Mouse (Mus musculus): ENCODE results near the gene Cyth1. TPM values are rescaled to one million over a fixed set of nuclear protein-coding genes. Genes with fewer than 3 reads are reported as not detected.

Cyth1 gene
- polyA plus RNA-seq, 1 experiment from 2014 or later: 16.4 TPM

- Histone ChIP-seq H3K4me2 (peak overlapping the region; percentile 74), H3K9ac (peak overlapping the region; percentile 48), H3K9me3 (replicated peaks) (no peaks in the 10 kb centered on the region), H3K4me1 (peaks cover 72% of the 10 kb centered on the region), H3K36me3 (no peaks in the 10 kb centered on the region), H3K27me3 (no peaks in the 10 kb centered on the region), H3K4me3 (replicated peaks) (peak overlapping the region; percentile 46), H3K27ac (peak overlapping the region; percentile 86)
- peak; percentile 72 for ATAC-seq (replicated peaks; ENCODE audit: low FRiP score)
- WGBS: 5% methylated on average over 19 of the region's 19 CpGs
Observed at GRCm38 (mm10) chr11:118202410-118203233, 45.8 kb downstream of the Cyth1 start.

- Histone ChIP-seq H3K27me3 (no peaks in the 10 kb centered on the region), H3K9ac (peak overlapping the region; percentile 48), H3K9me3 (replicated peaks) (no peaks in the 10 kb centered on the region), H3K36me3 (no peaks in the 10 kb centered on the region), H3K4me2 (peak overlapping the region; percentile 74), H3K27ac (peak overlapping the region; percentile 86), H3K4me1 (peaks cover 72% of the 10 kb centered on the region), H3K4me3 (replicated peaks) (peak overlapping the region; percentile 46)
- peak; percentile 31 for ATAC-seq (replicated peaks; ENCODE audit: low FRiP score)
- WGBS: 10% methylated on average over 9 of the region's 9 CpGs
Observed at GRCm38 (mm10) chr11:118201833-118202409, 46.5 kb downstream of the Cyth1 start.

GRCm38 (mm10) chr11:118200834-118201830 lies 47.3 kb downstream of the Cyth1 start:
- peaks cover 80% of the 10 kb centered on the region for H3K4me1 ChIP-seq
- ATAC-seq (replicated peaks; ENCODE audit: low FRiP score): no peak
- H3K4me2 ChIP-seq: peak overlapping the region; percentile 74
- peak overlapping the region; percentile 86 for H3K27ac ChIP-seq
- no peaks in the 10 kb centered on the region for H3K27me3 ChIP-seq
- H3K9ac ChIP-seq: no peak overlapping the region
- no peaks in the 10 kb centered on the region for H3K9me3 ChIP-seq (replicated peaks)
- H3K4me3 ChIP-seq (replicated peaks): peak overlapping the region; percentile 46; the same call in 1 of the 2 replicates
- no peaks in the 10 kb centered on the region for H3K36me3 ChIP-seq
- 15% methylated on average over 11 of the region's 11 CpGs for WGBS

GRCm38 (mm10) chr11:118198296-118198600 lies 50.1 kb downstream of the Cyth1 start:
- Histone ChIP-seq H3K4me1 (peaks cover 91% of the 10 kb centered on the region), H3K9ac (no peak overlapping the region; the same call in 1 of the 2 replicates), H3K4me3 (replicated peaks) (no peak overlapping the region), H3K27ac (peak overlapping the region; percentile 49), H3K4me2 (peak overlapping the region; percentile 39; the same call in 1 of the 2 replicates), H3K36me3 (no peaks in the 10 kb centered on the region), H3K9me3 (replicated peaks) (no peaks in the 10 kb centered on the region), H3K27me3 (no peaks in the 10 kb centered on the region)
- 54% methylated on average over 2 of the region's 2 CpGs for WGBS
- ATAC-seq (replicated peaks; ENCODE audit: low FRiP score): no peak

- no peaks in the 10 kb centered on the region for H3K27me3 ChIP-seq
- no peak overlapping the region for H3K4me3 ChIP-seq (replicated peaks)
- peaks cover 91% of the 10 kb centered on the region for H3K4me1 ChIP-seq
- ATAC-seq (replicated peaks; ENCODE audit: low FRiP score): no peak
- H3K36me3 ChIP-seq: no peaks in the 10 kb centered on the region
- peak overlapping the region; percentile 49 for H3K27ac ChIP-seq
- peak overlapping the region; percentile 9; the same call in 1 of the 2 replicates for H3K9ac ChIP-seq
- H3K9me3 ChIP-seq (replicated peaks): no peaks in the 10 kb centered on the region
- peak overlapping the region; percentile 39 for H3K4me2 ChIP-seq
- WGBS: 36% methylated on average over 13 of the region's 13 CpGs
Observed at GRCm38 (mm10) chr11:118197508-118198295, 50.7 kb downstream of the Cyth1 start.

- Histone ChIP-seq H3K4me1 (peaks cover 84% of the 10 kb centered on the region), H3K27ac (no peak overlapping the region)
- 66% methylated on average over 10 of the region's 10 CpGs for WGBS
Observed at GRCm38 (mm10) chr11:118196824-118197388, 51.5 kb downstream of the Cyth1 start.

GRCm38 (mm10) chr11:118193390-118194147 lies 54.8 kb downstream of the Cyth1 start:
- H3K27ac ChIP-seq: peak overlapping the region; percentile 39
- no peak; the same call in 1 of the 2 replicates for ATAC-seq (replicated peaks; ENCODE audit: low FRiP score)

More at GRCm38 (mm10) chr11:118196824-118197388, 51.5 kb downstream of the Cyth1 start:
- no peaks in the 10 kb centered on the region for H3K27me3 ChIP-seq
- no peaks in the 10 kb centered on the region for H3K9me3 ChIP-seq (replicated peaks)
- H3K4me3 ChIP-seq (replicated peaks): no peak overlapping the region
- peaks cover 5% of the 10 kb centered on the region for H3K36me3 ChIP-seq
- no peak overlapping the region for H3K9ac ChIP-seq
- no peak overlapping the region for H3K4me2 ChIP-seq
- ATAC-seq (replicated peaks; ENCODE audit: low FRiP score): no peak

GRCm38 (mm10) chr11:118192973-118193372 lies 55.4 kb downstream of the Cyth1 start:
- H3K4me2 ChIP-seq: no peak overlapping the region
- peaks cover 50% of the 10 kb centered on the region for H3K4me1 ChIP-seq
- H3K36me3 ChIP-seq: peaks cover 27% of the 10 kb centered on the region
- H3K27me3 ChIP-seq: no peaks in the 10 kb centered on the region
- no peak overlapping the region for H3K4me3 ChIP-seq (replicated peaks)
- H3K9ac ChIP-seq: no peak overlapping the region
- 80% methylated on average over 5 of the region's 5 CpGs for WGBS
- ATAC-seq (replicated peaks; ENCODE audit: low FRiP score): no peak
- peak overlapping the region; percentile 39; the same call in 1 of the 2 replicates for H3K27ac ChIP-seq
- H3K9me3 ChIP-seq (replicated peaks): no peaks in the 10 kb centered on the region

More at GRCm38 (mm10) chr11:118193390-118194147, 54.8 kb downstream of the Cyth1 start:
- Histone ChIP-seq H3K9ac (no peak overlapping the region), H3K4me2 (no peak overlapping the region), H3K4me3 (replicated peaks) (no peak overlapping the region), H3K4me1 (peaks cover 56% of the 10 kb centered on the region), H3K36me3 (peaks cover 21% of the 10 kb centered on the region), H3K9me3 (replicated peaks) (no peaks in the 10 kb centered on the region), H3K27me3 (no peaks in the 10 kb centered on the region)
- 61% methylated on average over 14 of the region's 14 CpGs for WGBS

- Histone ChIP-seq H3K27ac (no peak overlapping the region), H3K36me3 (peaks cover 78% of the 10 kb centered on the region), H3K4me3 (replicated peaks) (no peak overlapping the region), H3K4me1 (peaks cover 4% of the 10 kb centered on the region; the same call in 1 of the 2 replicates), H3K9me3 (replicated peaks) (no peaks in the 10 kb centered on the region), H3K9ac (no peak overlapping the region), H3K4me2 (no peak overlapping the region), H3K27me3 (no peaks in the 10 kb centered on the region)
- WGBS: 89% methylated on average over 9 of the region's 9 CpGs
- ATAC-seq (replicated peaks; ENCODE audit: low FRiP score): no peak
Observed at GRCm38 (mm10) chr11:118182768-118183167, 65.6 kb downstream of the Cyth1 start.

GRCm38 (mm10) chr11:118182353-118182752 lies 66.0 kb downstream of the Cyth1 start:
- H3K9ac ChIP-seq: no peak overlapping the region
- H3K9me3 ChIP-seq (replicated peaks): no peaks in the 10 kb centered on the region
- 94% methylated on average over 4 of the region's 4 CpGs for WGBS
- no peak overlapping the region for H3K4me3 ChIP-seq (replicated peaks)
- H3K4me2 ChIP-seq: no peak overlapping the region
- H3K27ac ChIP-seq: no peak overlapping the region
- H3K36me3 ChIP-seq: peaks cover 79% of the 10 kb centered on the region
- H3K4me1 ChIP-seq: peaks cover 4% of the 10 kb centered on the region; the same call in 1 of the 2 replicates
- H3K27me3 ChIP-seq: no peaks in the 10 kb centered on the region
- no peak for ATAC-seq (replicated peaks; ENCODE audit: low FRiP score)

All from kidney, embryonic 15.5 days (tissue).